23 mouse cellular contexts compared by ENCODE assay signal in the genomic region with DNA sequence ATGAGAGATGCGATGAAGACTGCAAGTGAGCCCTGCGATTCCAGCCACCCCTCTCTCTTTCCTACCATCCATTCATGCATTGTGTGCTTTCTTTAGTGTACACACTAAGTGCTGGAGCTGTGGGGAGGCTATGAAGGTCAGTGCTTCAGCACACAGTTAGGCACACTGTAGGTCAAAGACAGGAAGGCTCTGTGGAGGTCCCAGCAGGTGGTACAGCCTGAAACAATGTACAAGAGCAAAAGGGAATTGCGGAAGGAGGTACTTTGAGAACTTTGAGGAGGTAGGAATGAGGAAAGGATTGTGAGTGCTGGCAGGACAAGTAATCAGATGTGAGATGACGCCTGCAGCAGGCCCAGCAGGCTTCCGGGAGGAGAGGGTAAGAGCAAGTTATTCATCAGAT.
"Had no signal": no experiment of that assay in that cellular context is flagged by ENCODE, and none has a peak within 500 bp of the region (broad histone marks: within the 10 kb centered on the region; RNA-seq: fewer than 3 reads in every experiment).

No protein-coding gene starts in this region.

- H3K9me3 ChIP-seq: hindbrain, embryonic 12.5 days; intestine, embryonic 15.5 days; limb, embryonic 13.5 days; limb, embryonic 15.5 days; liver, embryonic 12.5 days had no signal

- ATAC-seq: hindbrain, embryonic 16.5 days; inflammation-experienced regulatory T-cells, adult 6 months; intestine, embryonic 15.5 days; intestine, postnatal 0 days; liver, embryonic 12.5 days had no signal

- H3K27ac ChIP-seq: heart, adult 2 months; hindbrain, embryonic 10.5 days; hindbrain, embryonic 12.5 days; hindbrain, embryonic 14.5 days; intestine, embryonic 15.5 days; limb, embryonic 13.5 days; limb, embryonic 15.5 days; liver, embryonic 12.5 days; liver, embryonic 14.5 days had no signal

- H3K4me2 ChIP-seq: heart, embryonic 11.5 days; hindbrain, embryonic 12.5 days; hindbrain, embryonic 14.5 days; intestine, embryonic 15.5 days; limb, embryonic 13.5 days; limb, embryonic 15.5 days; liver, embryonic 12.5 days had no signal

- DNase-seq: gastrocnemius, postnatal 14 days; heart, adult 2 months; heart, postnatal 10 days; heart, postnatal 4 days; kidney, adult 18-20 months; kidney, adult 8-10 months; kidney, postnatal 14 days; kidney, postnatal 36 days; layer of hippocampus, adult 9-11 months; layer of hippocampus, postnatal 36 days; left cerebral cortex, postnatal 4 days had no signal

- H3K27me3 ChIP-seq: hindbrain, embryonic 12.5 days; intestine, embryonic 15.5 days; limb, embryonic 13.5 days; limb, embryonic 15.5 days; liver, embryonic 12.5 days had no signal

- H3K4me1 ChIP-seq: hindbrain, embryonic 10.5 days; hindbrain, embryonic 12.5 days; intestine, embryonic 15.5 days; limb, embryonic 13.5 days; limb, embryonic 15.5 days; liver, embryonic 12.5 days had no signal

- H3K9ac ChIP-seq: hindbrain, embryonic 12.5 days; hindbrain, embryonic 14.5 days; intestine, embryonic 15.5 days; limb, embryonic 13.5 days; limb, embryonic 15.5 days; liver, embryonic 12.5 days; liver, embryonic 14.5 days had no signal

- H3K4me3 ChIP-seq: heart, adult 2 months; hindbrain, embryonic 10.5 days; hindbrain, embryonic 12.5 days; intestine, embryonic 15.5 days; limb, embryonic 13.5 days; limb, embryonic 15.5 days; liver, embryonic 12.5 days had no signal
